Mouse (Mus musculus): Measurements from ENCODE around the gene Ndfip2.

DNA sequence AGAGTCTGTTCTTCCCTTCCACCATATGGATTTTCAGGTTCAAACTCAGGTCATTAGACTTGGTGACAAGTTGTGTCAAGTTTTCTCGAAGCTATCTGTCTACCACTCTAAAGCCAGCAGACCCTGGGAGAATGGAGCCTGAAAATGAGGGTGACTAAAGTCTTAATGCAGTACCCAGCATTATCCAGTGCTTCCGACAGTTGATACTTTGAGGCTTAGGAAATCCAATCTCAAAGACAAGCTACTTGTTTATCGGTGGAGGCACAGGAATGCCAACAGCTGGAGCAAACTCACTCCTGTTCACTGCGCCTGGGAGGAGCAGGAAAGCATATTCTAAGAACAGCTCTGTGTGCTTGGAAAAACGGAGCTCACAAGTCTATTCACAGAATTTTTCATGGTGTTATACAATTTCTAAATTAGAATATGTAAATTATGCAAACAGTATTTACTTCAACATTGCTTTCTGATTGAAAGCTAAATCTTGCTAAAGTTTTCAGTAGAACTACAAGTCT is 41.4 kb downstream of the Ndfip2 start:
- no peak for TF ChIP-seq CTCF (IDR thresholded peaks at IDR 0.05; ENCODE audit: insufficient read depth, low read length)
- no peak for TF ChIP-seq POLR2A (IDR thresholded peaks at IDR 0.05; ENCODE audit: borderline replicate concordance, extremely low read depth, low read depth, low read length)

Data from lung, adult 2 months (tissue).